Mouse (Mus musculus) thymus, adult 2 months (tissue): ENCODE measurements around the gene Cela1.

Experiments
- CTCF ChIP-seq: fragments of 200-500 bp; IDR thresholded peaks from 2 replicates; pipeline ENCODE4 v1.5.1; 2012; ENCODE audit warnings: mild to moderate bottlenecking, control low read depth, low read length, moderate library complexity, borderline replicate concordance; ENCODE audit not compliant: control insufficient read depth, poor library complexity, insufficient read depth; ENCODE audit errors: extremely low read depth
- POLR2A ChIP-seq: fragments of 200-500 bp; IDR thresholded peaks from 2 replicates; pipeline ENCODE4 v1.6.1; 2012; ENCODE audit warnings: mild to moderate bottlenecking, low read length, control low read depth, moderate library complexity; ENCODE audit not compliant: control insufficient read depth, poor library complexity, insufficient read depth; ENCODE audit errors: extremely low read depth

DNA sequence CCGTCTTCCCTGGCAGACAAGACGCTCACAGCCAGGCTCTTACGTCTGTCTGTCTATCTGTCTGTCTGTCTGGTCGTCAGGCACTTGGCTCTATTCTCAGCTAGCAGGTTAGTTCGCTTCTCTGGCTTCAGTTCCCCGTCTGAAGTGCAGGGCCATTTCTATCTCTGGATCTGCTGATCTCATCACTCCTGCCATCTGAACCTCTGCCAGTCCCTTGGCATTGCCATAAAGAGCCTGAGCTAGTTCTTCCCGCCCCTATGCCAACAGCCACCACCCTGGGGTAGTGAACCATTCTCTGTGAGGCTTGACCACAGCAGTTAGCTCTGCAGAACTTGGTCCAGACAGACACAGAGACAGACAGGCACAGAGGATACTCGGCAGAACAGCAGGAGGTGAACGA, 27.4 kb downstream of the Cela1 start:
- no peak for TF ChIP-seq CTCF
- no peak for TF ChIP-seq POLR2A
